ENCODE assay signal across 16 mouse cellular contexts in the genomic region with DNA sequence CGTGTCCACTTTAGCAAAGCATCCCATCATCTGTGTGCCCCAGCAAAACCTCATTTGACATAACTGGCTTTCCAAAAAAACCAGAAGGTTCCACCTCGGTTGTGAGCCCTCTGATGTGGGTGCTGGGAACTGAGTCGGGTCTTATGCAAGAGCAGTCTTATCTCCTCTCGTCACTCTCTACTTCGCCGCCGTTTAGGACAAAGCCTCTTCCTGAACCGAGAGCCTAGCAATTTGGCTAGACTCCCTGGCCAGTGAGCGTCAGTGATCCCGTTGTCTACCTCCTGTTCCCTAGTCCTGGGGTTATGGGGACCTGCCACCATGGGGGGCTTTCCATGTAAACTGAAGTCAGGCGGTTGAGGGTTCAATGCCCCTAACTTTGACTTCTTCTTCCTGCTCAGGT.
"Had no signal": no experiment of that assay in that cellular context is flagged by ENCODE, and none has a peak within 500 bp of the region (broad histone marks: within the 10 kb centered on the region; RNA-seq: fewer than 3 reads in every experiment).

No protein-coding gene starts in this region.

- H3K9me3 ChIP-seq: neural tube, embryonic 15.5 days; stomach, embryonic 15.5 days had no signal

- DNase-seq: retina, postnatal 1 day; right cerebral cortex, adult 18-20 months; right cerebral cortex, postnatal 14 days; right cerebral cortex, postnatal 25 days; right cerebral cortex, postnatal 4 days; spleen, adult 18-20 months; thymus, adult 18-20 months; thymus, adult 2 months; thymus, postnatal 14 days; thymus, postnatal 25 days; thymus, postnatal 36 days; thymus, postnatal 4 days had no signal

- H3K36me3 ChIP-seq: neural tube, embryonic 13.5 days; neural tube, embryonic 15.5 days; stomach, embryonic 15.5 days had no signal

- H3K9ac ChIP-seq: neural tube, embryonic 13.5 days; neural tube, embryonic 15.5 days; stomach, embryonic 15.5 days had no signal

- H3K4me1 ChIP-seq: stomach, embryonic 15.5 days had no signal

- H3K4me3 ChIP-seq: neural tube, embryonic 13.5 days; neural tube, embryonic 15.5 days; stomach, embryonic 15.5 days had no signal

- H3K4me2 ChIP-seq: neural tube, embryonic 13.5 days; neural tube, embryonic 15.5 days; stomach, embryonic 15.5 days had no signal

- H3K27ac ChIP-seq: neural tube, embryonic 13.5 days; neural tube, embryonic 15.5 days; stomach, embryonic 15.5 days; stomach, postnatal 0 days had no signal

- H3K27me3 ChIP-seq: neural tube, embryonic 13.5 days; neural tube, embryonic 15.5 days; stomach, embryonic 15.5 days had no signal
